Mouse (Mus musculus): ENCODE results near the gene Rap1a.

Rap1a gene

DNA sequence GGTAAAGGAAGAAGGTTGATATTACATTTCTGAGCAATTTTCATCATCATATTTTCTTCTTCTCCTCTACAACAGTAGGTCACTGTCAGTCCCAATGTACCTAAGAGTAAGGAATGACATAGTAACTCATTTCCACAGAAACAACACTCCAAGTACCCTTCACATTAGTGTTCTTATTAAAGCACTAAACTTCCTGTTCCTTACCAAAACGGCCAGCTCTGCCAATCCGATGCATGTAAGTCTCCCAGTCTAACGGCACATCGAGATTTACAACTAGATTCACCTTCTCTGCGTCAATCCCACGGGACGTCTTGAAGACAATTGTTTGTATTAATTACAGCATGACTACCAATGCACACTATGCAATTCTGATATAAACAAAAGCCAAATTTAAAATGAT, 120.8 kb downstream of the Rap1a start:
- no peak for DNase-seq
